Mouse (Mus musculus) cortical plate, adult 2 months (tissue): ENCODE results near the gene Rab43.

ENCODE experiments used
- CTCF ChIP-seq: fragments of 200-500 bp; IDR thresholded peaks from 2 replicates; pipeline ENCODE4 v1.5.1; 2011; ENCODE audit warnings: mild to moderate bottlenecking, control low read depth, low read length; ENCODE audit not compliant: insufficient read depth; ENCODE audit errors: extremely low read depth
- POLR2A ChIP-seq: fragments of 200-500 bp; IDR thresholded peaks from 2 replicates; pipeline ENCODE4 v1.6.1; 2011; ENCODE audit warnings: mild to moderate bottlenecking, low read length, control low read depth; ENCODE audit not compliant: insufficient read depth; ENCODE audit errors: extremely low read depth

GRCm38 (mm10) chr6:87762161-87762560 lies 49.8 kb downstream of the Rab43 start:
- no peak for TF ChIP-seq POLR2A
- TF ChIP-seq CTCF: no peak
